Mouse (Mus musculus) lung, postnatal 0 days (tissue): ENCODE measurements around the gene Rps6kb1.

Experiments
- CTCF ChIP-seq: IDR thresholded peaks from 2 replicates; pipeline ENCODE4 v1.5.1; 2016; ENCODE audit warnings: antibody characterized with exemption, mild to moderate bottlenecking
- EP300 ChIP-seq: IDR thresholded peaks from 2 replicates; pipeline ENCODE4 v1.6.1; 2016; ENCODE audit warnings: antibody characterized with exemption, mild to moderate bottlenecking, control low read depth

DNA sequence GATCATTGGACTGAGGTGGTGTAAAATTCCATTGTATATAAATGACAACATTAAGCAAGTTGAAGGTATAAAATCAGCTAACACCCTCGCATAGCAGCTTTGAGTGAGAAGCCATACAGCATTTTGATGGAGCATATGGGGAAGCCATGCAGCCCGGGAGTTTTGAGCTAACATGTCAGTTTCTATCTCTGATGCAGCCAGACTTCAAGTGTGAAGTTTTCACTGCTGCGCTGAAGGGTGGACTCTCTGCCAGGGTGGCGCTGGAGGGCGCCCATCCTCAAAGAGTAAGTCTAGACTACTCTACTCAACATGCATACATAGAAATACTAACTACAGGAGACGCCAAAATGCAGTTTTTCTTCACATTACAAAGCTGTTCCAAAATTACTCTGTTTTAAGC lies 87.1 kb downstream of the Rps6kb1 start:
- TF ChIP-seq CTCF: no peak
- TF ChIP-seq EP300: no peak
